Mouse (Mus musculus) bone marrow, adult 2 months (tissue): ENCODE measurements around the gene Gm49721.
"Not testable (repeated sequence)": the region's sequence is repeated elsewhere in the genome, so short reads cannot be mapped to it uniquely, and the experiment has no call there.

Source experiments
- CTCF ChIP-seq: fragments of 200-500 bp; IDR thresholded peaks from 2 replicates; pipeline ENCODE4 v1.5.1; 2011; ENCODE audit warnings: low read length, control low read depth; ENCODE audit not compliant: control insufficient read depth, insufficient read depth
- POLR2A ChIP-seq: fragments of 200-500 bp; IDR thresholded peaks from 2 replicates; pipeline ENCODE4 v1.6.1; 2011; ENCODE audit warnings: low read depth, mild to moderate bottlenecking, control low read depth, low read length, borderline replicate concordance; ENCODE audit not compliant: control insufficient read depth

DNA sequence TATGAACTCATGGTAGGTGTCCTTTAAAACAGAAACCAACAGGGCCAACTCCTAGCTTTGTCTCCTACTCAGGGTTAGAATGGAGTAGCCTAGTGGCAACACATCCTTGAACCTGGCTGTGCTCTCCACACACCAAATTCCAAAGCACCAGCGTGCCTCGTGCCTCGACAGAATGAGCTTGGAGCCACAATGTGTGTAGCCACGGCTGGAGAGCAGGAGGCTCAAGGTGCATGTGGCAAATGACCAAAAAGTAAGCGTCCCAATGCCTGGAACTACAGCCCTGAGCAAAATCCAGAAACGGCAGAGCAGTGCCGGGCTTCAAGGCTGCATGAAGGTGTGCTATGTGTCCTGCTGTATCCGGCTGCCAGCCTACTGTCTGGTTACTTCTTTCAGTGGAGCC, 7.5 kb upstream of the Gm49721 start:
- TF ChIP-seq POLR2A, CTCF: not testable (repeated sequence)
